Comparison of ENCODE assay signal across 20 mouse cellular contexts in genomic region chr19:20728278-20728677, GRCm38 (mm10). TPM values are rescaled to one million over a fixed set of nuclear protein-coding genes. Genes with fewer than 3 reads are reported as not detected.
A peak's percentile ranks its signal among the peaks of the same experiment; 100 is the strongest.
DNase-seq lines count a peak whose midpoint lies in the region; ATAC-seq and TF ChIP-seq lines count a peak whose summit lies in the region.
"Had no signal": no experiment of that assay in that cellular context is flagged by ENCODE, and none has a peak within 500 bp of the region (broad histone marks: within the 10 kb centered on the region; RNA-seq: fewer than 3 reads in every experiment).

No protein-coding gene starts in this region.

- no peaks in the 10 kb centered on the region for H3K4me1 ChIP-seq in heart, adult 2 months (ENCODE audit: control insufficient read depth, insufficient read depth, low read length)
- H3K4me1 ChIP-seq in MEL (ENCODE audit: control insufficient read depth in 1 of 2, insufficient read depth in 2 of 2, low read length in 2 of 2), result no peaks in the 10 kb centered on the region
- H3K4me1 ChIP-seq: embryonic facial prominence, embryonic 12.5 days; forebrain, embryonic 10.5 days; heart, embryonic 10.5 days; neural tube, embryonic 15.5 days had no signal

- TF ChIP-seq RAD21 in MEL (IDR thresholded peaks at IDR 0.05; ENCODE audit: low read depth, low read length), result peak; percentile 32

- TF ChIP-seq EP300 in heart, adult 2 months (IDR thresholded peaks at IDR 0.05; ENCODE audit: insufficient read depth, low read depth, low read length), result no peak
- TF ChIP-seq EP300 in MEL (IDR thresholded peaks at IDR 0.05; ENCODE audit: low read depth in 1 of 2, low read length in 2 of 2), result no peak

- no peak for ATAC-seq in granulocyte monocyte progenitor cell, adult 5-6 weeks (replicated peaks; ENCODE audit: poor library complexity, severe bottlenecking)

- no peak for DNase-seq in heart, adult 2 months
- no peak for DNase-seq in heart, postnatal 14 days
- DNase-seq in left cerebral cortex, adult 2 months (ENCODE audit: extremely low spot score in 1 of 2, low spot score in 2 of 2), result no peak
- DNase-seq in left cerebral cortex, postnatal 10 days (ENCODE audit: extremely low spot score in 1 of 2, low spot score in 2 of 2), result no peak
- DNase-seq in MEL (ENCODE audit: low read depth, low spot score), result peak; percentile 4
- peak; percentile 3 for DNase-seq in embryo, embryonic 11 days
- DNase-seq in right cerebral cortex, postnatal 25 days, result no peak
- DNase-seq: cerebellum, adult 2 months; heart, postnatal 4 days; kidney, adult 11 months; layer of hippocampus, adult 9-11 months; right cerebral cortex, postnatal 14 days; thymus, postnatal 14 days had no signal

- no peaks in the 10 kb centered on the region for H3K27me3 ChIP-seq in heart, adult 2 months (ENCODE audit: control insufficient read depth, insufficient read depth, low read length)
- no peaks in the 10 kb centered on the region for H3K27me3 ChIP-seq in MEL (ENCODE audit: control insufficient read depth in 1 of 2, insufficient read depth in 2 of 2, low read length in 2 of 2)
- H3K27me3 ChIP-seq: embryonic facial prominence, embryonic 12.5 days; neural tube, embryonic 15.5 days had no signal

- no peak overlapping the region for H3K9ac ChIP-seq in heart, adult 2 months (ENCODE audit: low read depth, low read length)
- no peak overlapping the region for H3K9ac ChIP-seq in MEL (ENCODE audit: control insufficient read depth, low read depth, low read length, poor library complexity, severe bottlenecking)
- H3K9ac ChIP-seq: embryonic facial prominence, embryonic 12.5 days; neural tube, embryonic 15.5 days had no signal

- no peak for TF ChIP-seq POLR2A in heart, adult 2 months (IDR thresholded peaks at IDR 0.05; ENCODE audit: insufficient read depth, low read depth, low read length)
- TF ChIP-seq POLR2A in MEL (IDR thresholded peaks at IDR 0.05; ENCODE audit: control insufficient read depth in 1 of 2, insufficient read depth in 1 of 2, low read depth in 1 of 2, low read length in 2 of 2, poor library complexity in 1 of 2), result no peak

- H3K27ac ChIP-seq in heart, adult 2 months, result no peak overlapping the region
- no peak overlapping the region for H3K27ac ChIP-seq in left cerebral cortex, adult 2 months
- H3K27ac ChIP-seq in MEL (ENCODE audit: control insufficient read depth, low read depth, low read length), result no peak overlapping the region
- H3K27ac ChIP-seq: embryonic facial prominence, embryonic 12.5 days; forebrain, embryonic 10.5 days; heart, embryonic 10.5 days; limb, embryonic 10.5 days; neural tube, embryonic 15.5 days had no signal

- H3K36me3 ChIP-seq in heart, adult 2 months (ENCODE audit: control insufficient read depth, insufficient read depth, low read length), result no peaks in the 10 kb centered on the region
- H3K36me3 ChIP-seq in MEL (ENCODE audit: control insufficient read depth in 1 of 2, insufficient read depth in 2 of 2, low read length in 2 of 2), result no peaks in the 10 kb centered on the region
- H3K36me3 ChIP-seq: embryonic facial prominence, embryonic 12.5 days; forebrain, embryonic 10.5 days; heart, embryonic 10.5 days; limb, embryonic 10.5 days; neural tube, embryonic 15.5 days had no signal

- H3K4me3 ChIP-seq in heart, adult 2 months, result no peak overlapping the region
- no peak overlapping the region for H3K4me3 ChIP-seq in left cerebral cortex, adult 2 months
- no peak overlapping the region for H3K4me3 ChIP-seq in MEL (ENCODE audit: control insufficient read depth in 1 of 2, insufficient read depth in 1 of 2, low read depth in 2 of 2, low read length in 2 of 2)
- H3K4me3 ChIP-seq: embryonic facial prominence, embryonic 12.5 days; forebrain, embryonic 10.5 days; heart, embryonic 10.5 days; limb, embryonic 10.5 days; neural tube, embryonic 15.5 days had no signal

- WGBS in heart, adult 2 months, result 71% methylated on average over 1 of the region's 1 CpGs

- H3K9me3 ChIP-seq in MEL (replicated peaks; ENCODE audit: insufficient read depth, low read length), result no peaks in the 10 kb centered on the region
- H3K9me3 ChIP-seq: embryonic facial prominence, embryonic 12.5 days; forebrain, embryonic 10.5 days; heart, embryonic 10.5 days; limb, embryonic 10.5 days; neural tube, embryonic 15.5 days had no signal

- no peaks in the 10 kb centered on the region for H3K79me2 ChIP-seq in heart, adult 2 months (replicated peaks; ENCODE audit: control insufficient read depth, insufficient read depth, low read length)
- H3K79me2 ChIP-seq in MEL (ENCODE audit: control insufficient read depth, insufficient read depth, low read length, poor library complexity), result no peaks in the 10 kb centered on the region

- intact Hi-C loops in heart, adult 2 months (cut with DNase I), result no loop called here
- intact Hi-C loops in heart, postnatal 14 days (cut with DNase I), result loop anchor here (10.0 kb wide), 1 partner anchor 273 kb away; no protein-coding TSS in a partner anchor
- intact Hi-C loops in left cerebral cortex, adult 2 months (cut with DNase I), result loop anchor here (1.0 to 10.0 kb wide), 2 partner anchors 279 to 363 kb away; no protein-coding TSS in a partner anchor
- intact Hi-C loops in left cerebral cortex, postnatal 10 days (cut with DNase I), result no loop called here

- TF ChIP-seq CTCF in heart, adult 2 months (IDR thresholded peaks at IDR 0.05), result peak; percentile 42
- TF ChIP-seq CTCF in left cerebral cortex, adult 2 months (IDR thresholded peaks at IDR 0.05), result peak; percentile 70
- peak in 1 of 3 experiments; percentile 27; a peak in 2 of 6 replicates for TF ChIP-seq CTCF in MEL (IDR thresholded peaks at IDR 0.05 in 2 of 3, conservative IDR thresholded peaks at IDR 0.05 in 1 of 3; ENCODE audit: control insufficient read depth in 1 of 3, insufficient read depth in 1 of 3, low read depth in 2 of 3, low read length in 3 of 3, poor library complexity in 1 of 3, severe bottlenecking in 1 of 3)

TF ChIP-seq in MEL, 35 proteins besides CTCF, POLR2A, EP300 and RAD21:
- TF ChIP-seq SMC3 (IDR thresholded peaks at IDR 0.05; ENCODE audit: low read depth, low read length), result peak; percentile 32
- TF ChIP-seq NELFE (IDR thresholded peaks at IDR 0.05; ENCODE audit: low read depth, low read length), result no peak
- TF ChIP-seq ZC3H11A (IDR thresholded peaks at IDR 0.05; ENCODE audit: low read depth, low read length), result no peak
- TF ChIP-seq POLR2AphosphoS5 (IDR thresholded peaks at IDR 0.05; ENCODE audit: borderline replicate concordance, low read depth, low read length), result no peak

RNA-seq across cellular contexts. Expression of gene Aldh1a7, which starts 0.9 kb away (rescaled TPM):
- under 1 TPM; 0.18 TPM for total RNA-seq in heart, adult 2 months (2021)
- polyA plus RNA-seq in heart, adult 2 months (2012; rRNA removed), result 2.2 and 2.3 TPM in 2 replicates
- total RNA-seq in heart, postnatal 14 days (2021), result under 1 TPM; 0.27 to 0.79 TPM
- total RNA-seq in left cerebral cortex, adult 2 months (2021), result under 1 TPM; 0.91 TPM
- 1 to 10 TPM; 1.3 to 1.8 TPM for total RNA-seq in left cerebral cortex, postnatal 10 days (2021)
- 0.10 TPM in 1 of 2 replicates, not detected in the other for total RNA-seq in MEL (2012; rRNA removed)
- under 1 TPM in 1 of 2 experiments, not detected in 1; 0.03 TPM for polyA plus RNA-seq in MEL (2012; ENCODE audit: insufficient read depth in 1 of 2, insufficient read length in 2 of 2, low read depth in 1 of 2, low replicate concordance in 2 of 2, missing spikeins in 1 of 2)
- not detected in 2 replicates for total RNA-seq in granulocyte monocyte progenitor cell, adult 5-6 weeks (2014; fragmentation: Nextera tagmentation)
- total RNA-seq in granulocyte monocyte progenitor cell, adult 5-6 weeks (2017), result 0.39 TPM in 1 of 2 replicates, not detected in the other
- total RNA-seq: monocyte, adult 5-6 weeks had no signal

Comparison
In these comparisons a context has a peak if more than half of its experiments do, and no peak if none do; other contexts are left out.
1. intact Hi-C loops: an anchor here in heart, postnatal 14 days (10.0 kb wide) and left cerebral cortex, adult 2 months (1.0 to 10.0 kb wide); none called in heart, adult 2 months and left cerebral cortex, postnatal 10 days.
2. DNase-seq: peak in MEL (single experiment) and embryo, embryonic 11 days (single experiment); none in heart, adult 2 months (0 of 2), heart, postnatal 14 days (0 of 2), left cerebral cortex, adult 2 months (0 of 2), left cerebral cortex, postnatal 10 days (0 of 2) and right cerebral cortex, postnatal 25 days (single experiment).